Mouse (Mus musculus): ENCODE data around the gene Prr5l.

Gene Prr5l

GRCm38 (mm10) chr2:101668751-101669150, 214.1 kb downstream of the Prr5l start:
- in situ Hi-C loops (cut with MboI, MseI): no loop called here

- in situ Hi-C loops (cut with MboI, MseI): no loop called here
Measured at GRCm38 (mm10) chr2:101665703-101666092, 217.1 kb downstream of the Prr5l start.

DNA sequence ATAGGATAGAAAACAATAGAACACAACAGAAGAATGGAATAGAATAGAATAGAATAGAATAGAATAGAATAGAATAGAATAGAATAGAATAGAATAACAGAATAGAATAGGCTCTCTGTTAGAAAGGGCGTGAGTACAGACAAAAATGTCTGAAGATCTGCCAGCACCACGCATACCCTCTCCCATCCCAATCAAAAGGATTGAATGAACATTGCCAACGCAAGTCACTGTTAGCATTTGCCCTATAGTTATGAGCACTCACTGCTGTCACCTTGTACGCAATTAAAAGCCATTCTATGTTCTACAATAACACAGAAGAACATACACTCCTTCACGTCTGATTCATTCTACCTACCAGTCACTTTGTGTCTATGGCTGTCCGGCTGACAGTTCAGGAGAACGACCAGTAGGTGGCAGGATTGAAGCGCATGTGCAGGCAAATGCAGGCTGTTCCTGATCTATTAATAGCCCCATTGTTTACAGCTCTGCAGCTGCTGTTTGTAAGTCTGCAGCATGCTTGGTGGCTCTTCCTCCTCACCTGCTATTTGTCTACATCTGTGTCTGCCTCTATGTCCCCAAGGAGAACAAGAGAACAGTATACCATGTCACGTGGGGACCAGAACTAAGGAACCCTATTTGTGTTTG, 217.6 kb downstream of the Prr5l start:
- in situ Hi-C loops (cut with MboI, MseI): no loop called here

Data from T-helper 17 cell (primary cell).